20 mouse cellular contexts compared by ENCODE assay signal in genomic region chr4:33378894-33379293, GRCm38 (mm10).
A peak's percentile ranks its signal among the peaks of the same experiment; 100 is the strongest.
DNase-seq lines count a peak whose midpoint lies in the region; ATAC-seq lines count a peak whose summit lies in the region.
"Had no signal": no experiment of that assay in that cellular context is flagged by ENCODE, and none has a peak within 500 bp of the region (broad histone marks: within the 10 kb centered on the region; RNA-seq: fewer than 3 reads in every experiment).

No protein-coding gene starts in this region.

- no peaks in the 10 kb centered on the region for H3K9me3 ChIP-seq in intestine, embryonic 15.5 days
- H3K9me3 ChIP-seq in intestine, embryonic 16.5 days (ENCODE audit: control insufficient read depth, low read length) = no peaks in the 10 kb centered on the region
- H3K9me3 ChIP-seq: embryonic facial prominence, embryonic 10.5 days; hindbrain, embryonic 12.5 days; limb, embryonic 15.5 days; midbrain, embryonic 12.5 days; neural tube, embryonic 15.5 days had no signal

- peak; percentile 66 for ATAC-seq in intestine, embryonic 15.5 days
- ATAC-seq in intestine, embryonic 16.5 days = no peak
- ATAC-seq in erythroid progenitor cell, adult 5-6 weeks (replicated peaks; ENCODE audit: low FRiP score, poor library complexity, severe bottlenecking) = peak; percentile 34; the same call in 1 of the 2 replicates
- peak; percentile 89 for ATAC-seq in megakaryocyte progenitor cell, adult 5-6 weeks (replicated peaks; ENCODE audit: poor library complexity)
- ATAC-seq: forebrain, embryonic 16.5 days had no signal

- H3K27me3 ChIP-seq in intestine, embryonic 15.5 days (replicated peaks) = no peaks in the 10 kb centered on the region
- H3K27me3 ChIP-seq in intestine, embryonic 16.5 days (replicated peaks; ENCODE audit: control insufficient read depth, insufficient read depth, low read length) = no peaks in the 10 kb centered on the region
- H3K27me3 ChIP-seq: hindbrain, embryonic 12.5 days; limb, embryonic 15.5 days; midbrain, embryonic 12.5 days; neural tube, embryonic 15.5 days had no signal

- H3K4me2 ChIP-seq in intestine, embryonic 15.5 days (replicated peaks) = no peak overlapping the region
- no peak overlapping the region for H3K4me2 ChIP-seq in intestine, embryonic 16.5 days (ENCODE audit: low read depth, low read length)
- H3K4me2 ChIP-seq: hindbrain, embryonic 12.5 days; limb, embryonic 15.5 days; midbrain, embryonic 12.5 days; neural tube, embryonic 15.5 days had no signal

- WGBS in intestine, embryonic 15.5 days = 56% methylated on average over 6 of the region's 6 CpGs
- 65% methylated on average over 6 of the region's 6 CpGs for WGBS in intestine, embryonic 16.5 days

- no peaks in the 10 kb centered on the region for H3K36me3 ChIP-seq in intestine, embryonic 15.5 days
- H3K36me3 ChIP-seq in intestine, embryonic 16.5 days (ENCODE audit: control insufficient read depth, insufficient read depth, low read length) = no peaks in the 10 kb centered on the region

- H3K4me3 ChIP-seq in intestine, embryonic 15.5 days (replicated peaks) = no peak overlapping the region
- no peak overlapping the region for H3K4me3 ChIP-seq in intestine, embryonic 16.5 days (ENCODE audit: low read length)
- H3K4me3 ChIP-seq: embryonic facial prominence, embryonic 10.5 days; erythroblast, embryonic 14.5 days; hindbrain, embryonic 12.5 days; limb, embryonic 15.5 days; midbrain, embryonic 12.5 days; myocyte; neural tube, embryonic 15.5 days had no signal

- no peak overlapping the region for H3K9ac ChIP-seq in intestine, embryonic 15.5 days
- H3K9ac ChIP-seq in intestine, embryonic 16.5 days (ENCODE audit: low read depth, low read length) = no peak overlapping the region
- H3K9ac ChIP-seq: hindbrain, embryonic 12.5 days; limb, embryonic 15.5 days; midbrain, embryonic 12.5 days; neural tube, embryonic 15.5 days had no signal

- H3K4me1 ChIP-seq in intestine, embryonic 15.5 days (replicated peaks) = no peaks in the 10 kb centered on the region
- H3K4me1 ChIP-seq in intestine, embryonic 16.5 days (ENCODE audit: control insufficient read depth, insufficient read depth, low read length) = no peaks in the 10 kb centered on the region
- H3K4me1 ChIP-seq: embryonic facial prominence, embryonic 10.5 days; hindbrain, embryonic 12.5 days; limb, embryonic 15.5 days; midbrain, embryonic 12.5 days; neural tube, embryonic 15.5 days had no signal

- DNase-seq in adrenal gland, postnatal 14 days = peak; percentile 13
- no peak for DNase-seq in urinary bladder, adult 2 months (ENCODE audit: low spot score)
- DNase-seq in spleen, postnatal 36 days (ENCODE audit: low spot score in 2 of 2) = no peak
- no peak for DNase-seq in thymus, postnatal 25 days
- DNase-seq: cerebellum, adult 11-12 months; cerebellum, postnatal 36 days; lung, postnatal 36 days; right cerebral cortex, postnatal 25 days had no signal

- no peak overlapping the region for H3K27ac ChIP-seq in intestine, embryonic 15.5 days
- no peak overlapping the region for H3K27ac ChIP-seq in intestine, embryonic 16.5 days (ENCODE audit: low read length)
- H3K27ac ChIP-seq: embryonic facial prominence, embryonic 10.5 days; hindbrain, embryonic 12.5 days; limb, embryonic 15.5 days; midbrain, embryonic 12.5 days; neural tube, embryonic 15.5 days had no signal
